Mouse (Mus musculus): ENCODE measurements around the gene Prdm2. TPM values are rescaled to one million over a fixed set of nuclear protein-coding genes. Genes with fewer than 3 reads are reported as not detected.

The Prdm2 gene
- polyA plus RNA-seq, 1 experiment from 2014 or later = 14.7 TPM

GRCm38 (mm10) chr4:143170290-143170689 is 42.5 kb downstream of the Prdm2 start:
- H3K36me3 ChIP-seq (ENCODE audit: control insufficient read depth, insufficient read depth, low read length) = peaks cover 10% of the 10 kb centered on the region
- no peak for ATAC-seq (ENCODE audit: low FRiP score)
- H3K4me2 ChIP-seq = no peak overlapping the region

GRCm38 (mm10) chr4:143168093-143168492 is 44.7 kb downstream of the Prdm2 start:
- H3K4me2 ChIP-seq = no peak overlapping the region
- H3K36me3 ChIP-seq (ENCODE audit: control insufficient read depth, insufficient read depth, low read length) = peaks cover 7% of the 10 kb centered on the region
- H3K9ac ChIP-seq (ENCODE audit: low read length) = no peak overlapping the region
- H3K9me3 ChIP-seq (ENCODE audit: control insufficient read depth, low read length) = no peaks in the 10 kb centered on the region
- no peak overlapping the region for H3K27ac ChIP-seq (ENCODE audit: low read depth, low read length)
- 90% methylated on average over 3 of the region's 3 CpGs for WGBS
- H3K4me3 ChIP-seq (ENCODE audit: low read depth, low read length) = no peak overlapping the region
- DNase-seq (ENCODE audit: low spot score, missing footprints) (no peak), ATAC-seq (ENCODE audit: low FRiP score) (no peak)
- H3K27me3 ChIP-seq (ENCODE audit: control insufficient read depth, insufficient read depth, low read length) = no peaks in the 10 kb centered on the region
- no peaks in the 10 kb centered on the region for H3K4me1 ChIP-seq (ENCODE audit: control insufficient read depth, insufficient read depth, low read length)

More at GRCm38 (mm10) chr4:143170290-143170689, 42.5 kb downstream of the Prdm2 start:
- no peak for DNase-seq (ENCODE audit: low spot score, missing footprints)
- Histone ChIP-seq H3K27ac (ENCODE audit: low read depth, low read length) (no peak overlapping the region), H3K9me3 (ENCODE audit: control insufficient read depth, low read length) (no peaks in the 10 kb centered on the region), H3K27me3 (ENCODE audit: control insufficient read depth, insufficient read depth, low read length) (no peaks in the 10 kb centered on the region), H3K9ac (ENCODE audit: low read length) (no peak overlapping the region), H3K4me1 (ENCODE audit: control insufficient read depth, insufficient read depth, low read length) (no peaks in the 10 kb centered on the region), H3K4me3 (ENCODE audit: low read depth, low read length) (no peak overlapping the region)
- WGBS = 95% methylated on average over 2 of the region's 2 CpGs

GRCm38 (mm10) chr4:143161619-143162479 is 50.9 kb downstream of the Prdm2 start:
- under 1% methylated on average over 102 of the region's 102 CpGs for WGBS
- Histone ChIP-seq H3K4me2 (peak overlapping the region; percentile 72), H3K4me3 (ENCODE audit: low read depth, low read length) (peak overlapping the region; percentile 81), H3K4me1 (ENCODE audit: control insufficient read depth, insufficient read depth, low read length) (peaks cover 14% of the 10 kb centered on the region), H3K27me3 (ENCODE audit: control insufficient read depth, insufficient read depth, low read length) (no peaks in the 10 kb centered on the region), H3K36me3 (ENCODE audit: control insufficient read depth, insufficient read depth, low read length) (no peaks in the 10 kb centered on the region), H3K9ac (ENCODE audit: low read length) (peak overlapping the region; percentile 93), H3K9me3 (ENCODE audit: control insufficient read depth, low read length) (no peaks in the 10 kb centered on the region), H3K27ac (ENCODE audit: low read depth, low read length) (peak overlapping the region; percentile 99)
- DNase-seq (ENCODE audit: low spot score, missing footprints) = peak; percentile 100
- peak; percentile 100 for ATAC-seq (ENCODE audit: low FRiP score)

DNA sequence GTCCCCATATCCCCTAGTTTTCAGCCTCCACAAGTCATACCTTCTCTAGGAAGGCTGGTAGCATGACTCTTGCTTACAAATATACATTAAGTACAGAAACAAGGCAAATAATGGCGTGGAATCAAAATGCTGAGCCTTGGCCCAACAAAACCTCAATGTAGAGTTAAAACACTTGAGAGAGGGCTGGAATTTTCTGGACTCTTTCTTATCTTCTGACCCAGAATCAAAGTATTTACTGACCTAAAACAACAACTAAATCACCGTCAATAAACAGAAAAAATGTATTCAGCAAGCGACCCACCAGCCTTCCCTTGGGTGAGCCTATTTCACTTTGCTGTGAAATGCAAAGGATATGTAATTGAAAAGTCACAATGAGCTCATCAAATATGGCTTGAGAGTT is 52.0 kb downstream of the Prdm2 start:
- no peaks in the 10 kb centered on the region for H3K27me3 ChIP-seq (ENCODE audit: control insufficient read depth, insufficient read depth, low read length)
- WGBS = 59% methylated on average over 3 of the region's 3 CpGs
- H3K4me2 ChIP-seq = peak overlapping the region; percentile 72
- H3K36me3 ChIP-seq (ENCODE audit: control insufficient read depth, insufficient read depth, low read length) = no peaks in the 10 kb centered on the region
- H3K4me1 ChIP-seq (ENCODE audit: control insufficient read depth, insufficient read depth, low read length) = peaks cover 14% of the 10 kb centered on the region
- ATAC-seq (ENCODE audit: low FRiP score) (no peak), DNase-seq (ENCODE audit: low spot score, missing footprints) (peak; percentile 88)
- no peaks in the 10 kb centered on the region for H3K9me3 ChIP-seq (ENCODE audit: control insufficient read depth, low read length)
- peak overlapping the region; percentile 81 for H3K4me3 ChIP-seq (ENCODE audit: low read depth, low read length)
- H3K9ac ChIP-seq (ENCODE audit: low read length) = peak overlapping the region; percentile 93
- no peak overlapping the region for H3K27ac ChIP-seq (ENCODE audit: low read depth, low read length)

DNA sequence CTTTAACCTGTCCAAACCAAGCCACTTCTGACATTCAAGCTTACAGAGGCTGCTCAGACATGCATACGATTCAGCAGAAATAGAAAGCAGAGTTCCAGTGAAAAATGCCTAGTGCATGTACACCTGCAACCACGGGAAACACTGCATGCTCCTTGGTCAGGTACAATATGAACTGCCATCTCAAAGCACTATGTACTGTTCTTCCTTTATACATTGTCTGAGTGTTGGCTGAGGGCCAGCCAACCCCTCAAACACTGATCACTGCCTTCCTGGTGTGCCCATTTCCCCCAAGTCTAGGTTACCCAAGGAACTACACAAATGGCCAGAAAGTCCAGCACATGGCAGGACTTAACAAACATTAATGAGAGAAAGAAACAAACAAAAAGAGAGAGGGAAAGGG is 53.5 kb downstream of the Prdm2 start:
- Histone ChIP-seq H3K4me1 (ENCODE audit: control insufficient read depth, insufficient read depth, low read length) (peaks cover 14% of the 10 kb centered on the region), H3K9me3 (ENCODE audit: control insufficient read depth, low read length) (no peaks in the 10 kb centered on the region), H3K4me2 (no peak overlapping the region), H3K27ac (ENCODE audit: low read depth, low read length) (no peak overlapping the region), H3K27me3 (ENCODE audit: control insufficient read depth, insufficient read depth, low read length) (no peaks in the 10 kb centered on the region), H3K36me3 (ENCODE audit: control insufficient read depth, insufficient read depth, low read length) (no peaks in the 10 kb centered on the region), H3K4me3 (ENCODE audit: low read depth, low read length) (no peak overlapping the region), H3K9ac (ENCODE audit: low read length) (no peak overlapping the region)
- ATAC-seq (ENCODE audit: low FRiP score) (no peak), DNase-seq (ENCODE audit: low spot score, missing footprints) (peak; percentile 67)
- 87% methylated on average over 2 of the region's 2 CpGs for WGBS

DNA sequence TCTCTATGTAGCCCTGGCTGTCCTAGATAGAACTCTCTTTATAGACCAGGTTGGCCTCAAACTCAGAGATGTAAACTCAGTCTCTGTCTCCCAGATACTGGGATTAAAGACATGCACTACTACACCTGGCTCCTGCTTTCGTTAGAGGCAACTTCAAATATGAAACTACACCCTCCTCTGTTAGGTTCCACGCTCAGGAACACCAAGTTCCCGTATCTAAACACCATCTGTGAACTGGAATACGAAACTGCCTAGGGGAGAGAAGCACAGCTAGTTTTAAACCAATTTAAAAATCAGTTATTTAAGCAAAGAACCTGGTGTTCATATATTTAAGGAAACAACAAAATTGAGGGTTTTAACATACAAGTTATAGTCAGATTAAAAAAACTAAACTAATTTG is 56.9 kb downstream of the Prdm2 start:
- WGBS = 88% methylated on average over 4 of the region's 4 CpGs
- no peaks in the 10 kb centered on the region for H3K9me3 ChIP-seq (ENCODE audit: control insufficient read depth, low read length)
- H3K4me2 ChIP-seq = no peak overlapping the region
- peaks cover 12% of the 10 kb centered on the region for H3K4me1 ChIP-seq (ENCODE audit: control insufficient read depth, insufficient read depth, low read length)
- no peak for DNase-seq (ENCODE audit: low spot score, missing footprints)
- no peak for ATAC-seq (ENCODE audit: low FRiP score)
- H3K27me3 ChIP-seq (ENCODE audit: control insufficient read depth, insufficient read depth, low read length) = no peaks in the 10 kb centered on the region
- no peak overlapping the region for H3K9ac ChIP-seq (ENCODE audit: low read length)
- H3K4me3 ChIP-seq (ENCODE audit: low read depth, low read length) = no peak overlapping the region
- no peaks in the 10 kb centered on the region for H3K36me3 ChIP-seq (ENCODE audit: control insufficient read depth, insufficient read depth, low read length)
- no peak overlapping the region for H3K27ac ChIP-seq (ENCODE audit: low read depth, low read length)

- Histone ChIP-seq H3K27ac (ENCODE audit: low read depth, low read length) (no peak overlapping the region), H3K9me3 (ENCODE audit: control insufficient read depth, low read length) (no peaks in the 10 kb centered on the region), H3K36me3 (ENCODE audit: control insufficient read depth, insufficient read depth, low read length) (no peaks in the 10 kb centered on the region), H3K4me1 (ENCODE audit: control insufficient read depth, insufficient read depth, low read length) (peaks cover 6% of the 10 kb centered on the region), H3K4me2 (no peak overlapping the region), H3K27me3 (ENCODE audit: control insufficient read depth, insufficient read depth, low read length) (no peaks in the 10 kb centered on the region), H3K4me3 (ENCODE audit: low read depth, low read length) (no peak overlapping the region), H3K9ac (ENCODE audit: low read length) (no peak overlapping the region)
- WGBS = 88% methylated on average over 4 of the region's 4 CpGs
- ATAC-seq (ENCODE audit: low FRiP score) = no peak
- peak; percentile 79 for DNase-seq (ENCODE audit: low spot score, missing footprints)
These were observed 57.8 kb downstream of the Prdm2 start for GRCm38 (mm10) chr4:143155036-143155435.

DNA sequence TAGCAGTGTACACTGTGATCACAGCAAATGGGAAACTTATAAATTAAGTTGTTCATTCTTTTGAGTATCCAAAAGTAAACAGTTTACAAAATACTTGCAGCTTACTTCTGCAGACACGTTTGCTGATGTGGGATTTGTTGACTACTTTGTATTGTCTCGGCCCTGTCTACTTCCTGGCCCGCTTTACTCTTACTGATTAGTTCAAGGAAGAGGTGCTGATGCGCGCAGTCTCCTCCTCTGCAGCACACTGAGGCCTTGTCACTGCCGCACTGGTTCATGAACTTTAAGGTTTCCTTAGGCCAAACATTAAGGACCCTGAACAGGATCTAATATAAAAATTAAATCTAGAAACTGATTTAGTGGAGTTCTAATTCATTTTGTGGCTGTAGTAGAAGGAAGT is 58.2 kb downstream of the Prdm2 start:
- WGBS = 79% methylated on average over 6 of the region's 6 CpGs
- Histone ChIP-seq H3K9me3 (ENCODE audit: control insufficient read depth, low read length) (no peaks in the 10 kb centered on the region), H3K4me2 (no peak overlapping the region), H3K27ac (ENCODE audit: low read depth, low read length) (no peak overlapping the region), H3K9ac (ENCODE audit: low read length) (no peak overlapping the region), H3K4me3 (ENCODE audit: low read depth, low read length) (no peak overlapping the region), H3K36me3 (ENCODE audit: control insufficient read depth, insufficient read depth, low read length) (no peaks in the 10 kb centered on the region), H3K27me3 (ENCODE audit: control insufficient read depth, insufficient read depth, low read length) (no peaks in the 10 kb centered on the region), H3K4me1 (ENCODE audit: control insufficient read depth, insufficient read depth, low read length) (peaks cover 2% of the 10 kb centered on the region; the same call in 1 of the 2 replicates)
- DNase-seq (ENCODE audit: low spot score, missing footprints) (peak; percentile 78), ATAC-seq (ENCODE audit: low FRiP score) (no peak)

- DNase-seq (ENCODE audit: low spot score, missing footprints) (peak; percentile 77), ATAC-seq (ENCODE audit: low FRiP score) (no peak)
- Histone ChIP-seq H3K4me1 (ENCODE audit: control insufficient read depth, insufficient read depth, low read length) (no peaks in the 10 kb centered on the region), H3K27me3 (ENCODE audit: control insufficient read depth, insufficient read depth, low read length) (no peaks in the 10 kb centered on the region), H3K4me3 (ENCODE audit: low read depth, low read length) (no peak overlapping the region), H3K36me3 (ENCODE audit: control insufficient read depth, insufficient read depth, low read length) (no peaks in the 10 kb centered on the region), H3K4me2 (no peak overlapping the region), H3K27ac (ENCODE audit: low read depth, low read length) (no peak overlapping the region), H3K9me3 (ENCODE audit: control insufficient read depth, low read length) (no peaks in the 10 kb centered on the region), H3K9ac (ENCODE audit: low read length) (no peak overlapping the region)
- WGBS = 95% methylated on average over 5 of the region's 5 CpGs
These were observed 60.2 kb downstream of the Prdm2 start for GRCm38 (mm10) chr4:143152634-143153033.

Measured in midbrain, embryonic 11.5 days (tissue).